Mouse (Mus musculus) gastrocnemius, postnatal 10 days (tissue): ENCODE results near the gene Clasp1. TPM values are rescaled to one million over a fixed set of nuclear protein-coding genes. Genes with fewer than 3 reads are reported as not detected.

Experiments used
- DNase-seq: peaks from one replicate; pipeline ENCODE4 v3.0.0; 2021; ENCODE audit warnings: mixed read lengths
- total RNA-seq, 2 experiments: library from RNA; stranded (reverse); gene quantifications; 2 replicates each; pipeline ENCODE4 v1.2.3; 2021

Clasp1 gene
- total RNA-seq, 2 experiments from 2014 or later = 78.7 to 90.1 TPM

GRCm38 (mm10) chr1:118402966-118403365 is 14.1 kb downstream of the Clasp1 start:
- DNase-seq = no peak

- DNase-seq = no peak
Observed at GRCm38 (mm10) chr1:118403440-118403839, 14.6 kb downstream of the Clasp1 start.

GRCm38 (mm10) chr1:118407586-118408250 is 18.9 kb downstream of the Clasp1 start:
- DNase-seq = no peak

GRCm38 (mm10) chr1:118409249-118409648 is 20.4 kb downstream of the Clasp1 start:
- no peak for DNase-seq

- DNase-seq = no peak
Observed at GRCm38 (mm10) chr1:118410824-118411223, 22.0 kb downstream of the Clasp1 start.

GRCm38 (mm10) chr1:118413169-118413568 is 24.3 kb downstream of the Clasp1 start:
- no peak for DNase-seq

GRCm38 (mm10) chr1:118417047-118417730 is 28.3 kb downstream of the Clasp1 start:
- DNase-seq = no peak

- no peak for DNase-seq
Observed at GRCm38 (mm10) chr1:118419399-118419798, 30.5 kb downstream of the Clasp1 start.

GRCm38 (mm10) chr1:118421149-118421548 is 32.3 kb downstream of the Clasp1 start:
- DNase-seq = no peak

GRCm38 (mm10) chr1:118422812-118423211 is 34.0 kb downstream of the Clasp1 start:
- no peak for DNase-seq

- no peak for DNase-seq
Observed at GRCm38 (mm10) chr1:118425982-118426381, 37.1 kb downstream of the Clasp1 start.

- DNase-seq = no peak
Observed at GRCm38 (mm10) chr1:118428354-118429084, 39.7 kb downstream of the Clasp1 start.

- no peak for DNase-seq
Observed at GRCm38 (mm10) chr1:118431548-118431947, 42.7 kb downstream of the Clasp1 start.

- no peak for DNase-seq
Observed at GRCm38 (mm10) chr1:118435001-118435473, 46.2 kb downstream of the Clasp1 start.

GRCm38 (mm10) chr1:118437856-118438255 is 49.0 kb downstream of the Clasp1 start:
- DNase-seq = no peak

- no peak for DNase-seq
Observed at GRCm38 (mm10) chr1:118438332-118438731, 49.5 kb downstream of the Clasp1 start.

GRCm38 (mm10) chr1:118440547-118440946 is 51.7 kb downstream of the Clasp1 start:
- no peak for DNase-seq

- DNase-seq = no peak
Observed at GRCm38 (mm10) chr1:118444420-118444819, 55.6 kb downstream of the Clasp1 start.

GRCm38 (mm10) chr1:118444988-118445387 is 56.1 kb downstream of the Clasp1 start:
- DNase-seq = no peak

GRCm38 (mm10) chr1:118445441-118445840 is 56.6 kb downstream of the Clasp1 start:
- peak; percentile 20 for DNase-seq

GRCm38 (mm10) chr1:118446006-118446405 is 57.1 kb downstream of the Clasp1 start:
- DNase-seq = no peak

GRCm38 (mm10) chr1:118447131-118447530 is 58.3 kb downstream of the Clasp1 start:
- DNase-seq = no peak

- DNase-seq = no peak
Observed at GRCm38 (mm10) chr1:118448214-118448613, 59.4 kb downstream of the Clasp1 start.
